Mouse (Mus musculus) CH12.LX (cell line): ENCODE measurements at regions not wholly inside any gene's neighbourhood (a gene's known extent, or its start where the extent isn't known, plus 50 kb on each side); places are given as distances from the start of the nearest gene placed in this dataset.

Source experiments
- BHLHE40 ChIP-seq: IDR thresholded peaks from 2 replicates; pipeline ENCODE4 v1.6.1; 2011; ENCODE audit warnings: mild to moderate bottlenecking, low read depth, low read length, improper control_type of control experiment
- CHD2 ChIP-seq: IDR thresholded peaks from 2 replicates; pipeline ENCODE4 v1.6.1; 2011; ENCODE audit warnings: low read length, improper control_type of control experiment
- CTCF ChIP-seq, 2 experiments: IDR thresholded peaks in 1 of 2; conservative IDR thresholded peaks in 1 of 2; 2 replicates each; pipeline ENCODE4 v1.5.1; 2011 to 2012; ENCODE audit warnings: low read depth in 2 of 2, low read length in 2 of 2, improper control_type of control experiment in 1 of 2, inconsistent platforms in 1 of 2, mild to moderate bottlenecking in 1 of 2, moderate library complexity in 1 of 2
- E2F4 ChIP-seq: IDR thresholded peaks from 2 replicates; pipeline ENCODE4 v1.6.1; 2011; ENCODE audit warnings: low read depth, low read length, improper control_type of control experiment; ENCODE audit not compliant: insufficient replicate concordance
- ELF1 ChIP-seq: IDR thresholded peaks from 2 replicates; pipeline ENCODE4 v1.6.1; 2014; ENCODE audit warnings: low read depth, mild to moderate bottlenecking, inconsistent platforms, low read length, improper control_type of control experiment
- EP300 ChIP-seq: IDR thresholded peaks from 2 replicates; pipeline ENCODE4 v1.6.1; 2011; ENCODE audit warnings: low read length, improper control_type of control experiment
- HCFC1 ChIP-seq: IDR thresholded peaks from 2 replicates; pipeline ENCODE4 v1.6.1; 2012; ENCODE audit warnings: low read depth, mild to moderate bottlenecking, inconsistent platforms, low read length, improper control_type of control experiment
- MEF2A ChIP-seq: IDR thresholded peaks from 2 replicates; pipeline ENCODE4 v1.6.1; 2014; ENCODE audit warnings: low read depth, mild to moderate bottlenecking, inconsistent platforms, low read length, improper control_type of control experiment, borderline replicate concordance
- MYC ChIP-seq: IDR thresholded peaks from 2 replicates; pipeline ENCODE4 v1.6.1; 2011; ENCODE audit warnings: low read depth, mild to moderate bottlenecking, improper control_type of control experiment, low read length
- NELFE ChIP-seq: IDR thresholded peaks from 2 replicates; pipeline ENCODE4 v1.6.1; 2011; ENCODE audit warnings: low read depth, low read length, improper control_type of control experiment

- TF ChIP-seq CTCF (conservative IDR thresholded peaks at IDR 0.05 in 1 of 2, IDR thresholded peaks at IDR 0.05 in 1 of 2; ENCODE audit: low read depth in 2 of 2, low read length in 2 of 2) (no peak), ELF1 (no peak), MYC (no peak), BHLHE40 (no peak), CHD2 (no peak), EP300 (no peak), MEF2A (no peak), NELFE (no peak), E2F4 (no peak), HCFC1 (no peak)
Observed at GRCm38 (mm10) chr8:35944461-35944860, 178.9 kb downstream of the Gm19410 start.
